Mouse (Mus musculus): ENCODE measurements at regions not wholly inside any gene's neighbourhood (a gene's known extent, or its start where the extent isn't known, plus 50 kb on each side); places are given as distances from the start of the nearest gene placed in this dataset.

DNA sequence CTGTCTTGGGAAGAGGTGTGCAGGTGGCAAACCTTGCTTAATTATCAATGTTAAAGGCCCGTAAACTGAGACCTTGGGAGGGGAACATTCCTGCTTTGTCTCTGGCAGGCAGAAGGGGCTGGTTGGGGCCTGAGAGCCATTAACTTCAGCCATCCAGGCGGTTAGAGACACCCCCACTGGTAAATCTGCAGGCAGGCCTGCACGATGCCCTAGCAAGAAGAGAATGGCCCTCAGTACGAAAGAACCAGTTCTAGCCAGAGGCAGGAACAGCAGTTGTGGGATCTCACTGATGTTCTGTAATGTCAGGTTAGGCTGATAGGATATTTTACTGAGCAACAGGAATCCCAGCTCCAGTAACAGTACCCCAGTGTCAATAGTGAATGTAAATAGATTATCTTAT is 70.5 kb downstream of the Apip start:
- 57% methylated on average over 4 of the region's 4 CpGs for WGBS
- no peak overlapping the region for H3K4me3 ChIP-seq (ENCODE audit: low read depth, low read length)
- no peak overlapping the region for H3K27ac ChIP-seq (replicated peaks; ENCODE audit: low read depth, low read length)
- peak; percentile 16 for DNase-seq (ENCODE audit: low spot score)
- no peak overlapping the region for H3K4me2 ChIP-seq (ENCODE audit: low read depth, low read length)
- no peaks in the 10 kb centered on the region for H3K27me3 ChIP-seq (replicated peaks; ENCODE audit: control insufficient read depth, insufficient read depth, low read length)
- ATAC-seq (ENCODE audit: low read depth), result peak; percentile 65; the same call in 1 of the 2 replicates
- H3K9ac ChIP-seq (ENCODE audit: low read depth, low read length), result no peak overlapping the region
- H3K36me3 ChIP-seq (ENCODE audit: control insufficient read depth, insufficient read depth, low read length), result no peaks in the 10 kb centered on the region
- no peaks in the 10 kb centered on the region; the same call in 1 of the 2 replicates for H3K4me1 ChIP-seq (ENCODE audit: control insufficient read depth, insufficient read depth, low read length)
- H3K9me3 ChIP-seq (ENCODE audit: control insufficient read depth, low read length), result no peaks in the 10 kb centered on the region

DNA sequence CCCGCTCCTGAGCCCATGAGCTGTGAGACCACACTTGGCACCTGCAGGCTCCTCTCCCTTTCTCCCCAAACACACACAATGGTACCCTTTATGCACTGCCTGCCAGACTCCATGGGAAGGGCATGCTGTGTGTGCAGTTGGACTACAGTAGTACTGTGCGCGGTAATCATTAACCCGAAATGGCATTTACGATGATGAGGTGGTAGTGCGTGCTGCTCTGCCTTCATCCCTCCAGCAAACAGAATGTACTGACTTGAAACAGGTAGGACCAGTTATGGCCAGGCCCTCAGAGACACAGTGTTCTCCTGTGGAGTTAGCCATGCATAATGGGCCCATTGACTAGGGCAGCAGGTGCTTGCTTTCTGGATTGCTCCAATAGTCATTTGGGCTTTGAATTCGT is 70.9 kb downstream of the Apip start:
- H3K4me2 ChIP-seq (ENCODE audit: low read depth, low read length), result no peak overlapping the region
- no peak overlapping the region for H3K27ac ChIP-seq (replicated peaks; ENCODE audit: low read depth, low read length)
- H3K9ac ChIP-seq (ENCODE audit: low read depth, low read length), result no peak overlapping the region
- no peaks in the 10 kb centered on the region for H3K27me3 ChIP-seq (replicated peaks; ENCODE audit: control insufficient read depth, insufficient read depth, low read length)
- no peaks in the 10 kb centered on the region for H3K36me3 ChIP-seq (ENCODE audit: control insufficient read depth, insufficient read depth, low read length)
- peak; percentile 45 for DNase-seq (ENCODE audit: low spot score)
- no peaks in the 10 kb centered on the region for H3K9me3 ChIP-seq (ENCODE audit: control insufficient read depth, low read length)
- peak; percentile 67 for ATAC-seq (ENCODE audit: low read depth)
- no peaks in the 10 kb centered on the region; the same call in 1 of the 2 replicates for H3K4me1 ChIP-seq (ENCODE audit: control insufficient read depth, insufficient read depth, low read length)
- H3K4me3 ChIP-seq (ENCODE audit: low read depth, low read length), result no peak overlapping the region
- 83% methylated on average over 7 of the region's 7 CpGs for WGBS

DNA sequence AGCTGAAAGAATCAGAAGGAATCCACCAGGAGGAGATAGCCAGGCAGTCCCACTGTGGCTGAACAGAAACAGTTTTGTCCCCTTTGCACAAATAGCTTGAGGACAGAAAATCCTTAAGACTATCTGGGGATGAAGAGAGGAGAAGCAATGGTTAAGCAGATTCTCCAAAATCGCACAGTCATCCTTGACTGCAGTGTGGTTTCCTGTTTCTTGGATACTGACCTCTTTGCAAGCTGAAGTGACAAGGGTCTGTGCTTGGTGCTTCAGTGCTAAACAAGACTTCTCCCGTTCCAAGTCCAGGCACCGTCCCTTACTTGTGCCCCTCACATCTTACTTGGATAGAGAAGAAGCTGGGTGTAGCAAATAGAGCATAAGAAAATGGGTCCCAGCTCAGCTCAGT is 71.6 kb downstream of the Apip start:
- DNase-seq (ENCODE audit: low spot score) (no peak), ATAC-seq (ENCODE audit: low read depth) (no peak)
- no peak overlapping the region for H3K9ac ChIP-seq (ENCODE audit: low read depth, low read length)
- no peaks in the 10 kb centered on the region; the same call in 1 of the 2 replicates for H3K4me1 ChIP-seq (ENCODE audit: control insufficient read depth, insufficient read depth, low read length)
- 65% methylated on average over 3 of the region's 3 CpGs for WGBS
- no peaks in the 10 kb centered on the region for H3K9me3 ChIP-seq (ENCODE audit: control insufficient read depth, low read length)
- no peak overlapping the region for H3K4me3 ChIP-seq (ENCODE audit: low read depth, low read length)
- H3K27me3 ChIP-seq (replicated peaks; ENCODE audit: control insufficient read depth, insufficient read depth, low read length), result no peaks in the 10 kb centered on the region
- no peak overlapping the region for H3K4me2 ChIP-seq (ENCODE audit: low read depth, low read length)
- H3K36me3 ChIP-seq (ENCODE audit: control insufficient read depth, insufficient read depth, low read length), result no peaks in the 10 kb centered on the region
- H3K27ac ChIP-seq (replicated peaks; ENCODE audit: low read depth, low read length), result no peak overlapping the region

DNA sequence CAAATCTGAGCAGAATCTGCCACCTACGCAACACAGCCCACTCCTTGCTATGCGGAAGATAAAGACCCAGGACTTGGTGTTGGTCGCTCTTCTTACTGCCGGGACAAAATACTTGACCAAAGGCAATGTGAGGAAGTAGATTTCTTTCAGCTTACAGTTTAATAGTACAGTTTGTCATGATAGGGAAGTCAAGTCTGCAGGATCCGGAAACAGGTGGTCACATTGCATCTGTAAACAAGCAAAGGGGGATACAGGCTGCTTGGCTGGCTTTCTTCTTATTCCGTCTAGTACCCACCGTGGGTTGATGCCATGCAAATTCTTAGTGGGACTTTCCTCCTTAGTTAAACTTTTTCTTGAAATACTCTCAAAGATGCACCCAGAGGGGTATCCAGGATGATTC is 72.7 kb downstream of the Apip start:
- H3K9me3 ChIP-seq (ENCODE audit: control insufficient read depth, low read length), result no peaks in the 10 kb centered on the region
- no peak overlapping the region for H3K9ac ChIP-seq (ENCODE audit: low read depth, low read length)
- no peak overlapping the region for H3K4me3 ChIP-seq (ENCODE audit: low read depth, low read length)
- no peak overlapping the region for H3K27ac ChIP-seq (replicated peaks; ENCODE audit: low read depth, low read length)
- ATAC-seq (ENCODE audit: low read depth) (no peak), DNase-seq (ENCODE audit: low spot score) (no peak)
- WGBS, result 87% methylated on average over 7 of the region's 7 CpGs
- no peaks in the 10 kb centered on the region; the same call in 1 of the 2 replicates for H3K4me1 ChIP-seq (ENCODE audit: control insufficient read depth, insufficient read depth, low read length)
- no peaks in the 10 kb centered on the region for H3K36me3 ChIP-seq (ENCODE audit: control insufficient read depth, insufficient read depth, low read length)
- no peaks in the 10 kb centered on the region for H3K27me3 ChIP-seq (replicated peaks; ENCODE audit: control insufficient read depth, insufficient read depth, low read length)
- H3K4me2 ChIP-seq (ENCODE audit: low read depth, low read length), result no peak overlapping the region

DNA sequence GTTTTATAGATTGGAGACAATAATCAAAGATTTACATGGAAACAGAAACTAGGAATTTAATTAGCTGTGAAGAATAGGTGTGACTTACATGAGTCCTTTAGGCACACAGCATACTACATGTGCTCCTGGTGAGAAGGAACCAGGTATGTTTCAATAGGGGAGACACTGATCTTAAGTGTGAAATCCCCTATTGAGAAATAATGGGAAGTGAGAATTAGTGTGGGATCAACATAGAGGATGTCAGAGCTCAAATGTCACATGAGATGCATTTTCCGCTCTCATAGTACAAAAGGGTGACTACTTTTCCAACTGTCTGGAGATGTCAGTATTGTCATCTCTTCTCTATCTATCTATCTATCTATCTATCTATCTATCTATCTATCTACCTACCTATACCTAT is 79.8 kb downstream of the Apip start:
- WGBS, result 86% methylated on average over 1 of the region's 1 CpGs
- no peak overlapping the region for H3K4me3 ChIP-seq (ENCODE audit: low read depth, low read length)

DNA sequence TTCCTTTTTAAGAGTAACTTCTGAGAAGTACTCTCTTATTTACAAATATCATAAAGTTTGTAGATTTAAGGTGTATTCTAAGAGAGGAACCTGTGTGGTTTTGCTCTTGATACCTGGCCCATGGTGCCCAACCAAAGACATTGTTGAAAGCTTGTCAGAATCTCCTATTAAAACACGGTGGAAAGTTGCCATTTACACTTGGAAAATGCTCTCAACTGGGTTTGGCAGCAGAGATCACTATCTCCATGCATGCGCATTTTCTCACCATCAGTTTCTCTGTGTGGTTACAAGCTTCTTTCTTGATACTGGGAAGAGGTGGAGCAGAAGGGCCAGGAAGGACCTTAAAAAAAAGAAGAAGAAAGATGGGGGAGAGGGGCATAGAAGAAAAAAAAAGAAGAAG is 94.3 kb downstream of the Apip start:
- no peak overlapping the region for H3K4me3 ChIP-seq (ENCODE audit: low read depth, low read length)
- H3K27me3 ChIP-seq (replicated peaks; ENCODE audit: control insufficient read depth, insufficient read depth, low read length), result no peaks in the 10 kb centered on the region
- no peak overlapping the region for H3K9ac ChIP-seq (ENCODE audit: low read depth, low read length)
- H3K9me3 ChIP-seq (ENCODE audit: control insufficient read depth, low read length), result no peaks in the 10 kb centered on the region
- H3K4me2 ChIP-seq (ENCODE audit: low read depth, low read length), result no peak overlapping the region
- H3K27ac ChIP-seq (replicated peaks; ENCODE audit: low read depth, low read length), result no peak overlapping the region
- no peaks in the 10 kb centered on the region for H3K36me3 ChIP-seq (ENCODE audit: control insufficient read depth, insufficient read depth, low read length)
- no peaks in the 10 kb centered on the region for H3K4me1 ChIP-seq (ENCODE audit: control insufficient read depth, insufficient read depth, low read length)
- WGBS, result 67% methylated on average over 2 of the region's 2 CpGs
- DNase-seq (ENCODE audit: low spot score) (no peak), ATAC-seq (ENCODE audit: low read depth) (no peak)

More for the DNA sequence above, 79.8 kb downstream of the Apip start:
- ATAC-seq (ENCODE audit: low read depth) (no peak), DNase-seq (ENCODE audit: low spot score) (no peak)
- H3K27ac ChIP-seq (replicated peaks; ENCODE audit: low read depth, low read length), result no peak overlapping the region
- H3K9ac ChIP-seq (ENCODE audit: low read depth, low read length), result no peak overlapping the region
- H3K27me3 ChIP-seq (replicated peaks; ENCODE audit: control insufficient read depth, insufficient read depth, low read length), result no peaks in the 10 kb centered on the region
- no peaks in the 10 kb centered on the region for H3K9me3 ChIP-seq (ENCODE audit: control insufficient read depth, low read length)
- no peaks in the 10 kb centered on the region for H3K36me3 ChIP-seq (ENCODE audit: control insufficient read depth, insufficient read depth, low read length)
- H3K4me1 ChIP-seq (ENCODE audit: control insufficient read depth, insufficient read depth, low read length), result no peaks in the 10 kb centered on the region
- H3K4me2 ChIP-seq (ENCODE audit: low read depth, low read length), result no peak overlapping the region

DNA sequence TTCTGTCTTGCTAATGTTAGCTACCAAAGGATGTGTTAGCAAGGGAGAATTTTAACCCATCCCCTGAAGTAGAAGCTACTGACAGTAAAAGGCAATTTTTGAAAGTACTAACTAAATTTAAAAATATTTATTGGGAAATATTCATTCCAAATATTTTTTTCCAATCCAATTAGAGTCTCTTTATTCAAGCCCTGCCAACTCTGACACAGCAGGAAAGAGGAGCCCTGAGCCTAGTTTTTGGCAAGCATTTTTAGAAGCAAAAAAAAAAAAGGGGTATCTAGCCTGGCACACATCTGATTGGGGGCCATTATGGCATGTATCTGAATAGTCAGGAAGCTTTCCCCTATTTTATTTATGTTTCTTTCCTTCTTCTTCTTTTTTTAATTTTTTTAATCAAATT is 94.8 kb downstream of the Apip start:
- no peaks in the 10 kb centered on the region for H3K9me3 ChIP-seq (ENCODE audit: control insufficient read depth, low read length)
- no peak for DNase-seq (ENCODE audit: low spot score)
- no peaks in the 10 kb centered on the region for H3K4me1 ChIP-seq (ENCODE audit: control insufficient read depth, insufficient read depth, low read length)

DNA sequence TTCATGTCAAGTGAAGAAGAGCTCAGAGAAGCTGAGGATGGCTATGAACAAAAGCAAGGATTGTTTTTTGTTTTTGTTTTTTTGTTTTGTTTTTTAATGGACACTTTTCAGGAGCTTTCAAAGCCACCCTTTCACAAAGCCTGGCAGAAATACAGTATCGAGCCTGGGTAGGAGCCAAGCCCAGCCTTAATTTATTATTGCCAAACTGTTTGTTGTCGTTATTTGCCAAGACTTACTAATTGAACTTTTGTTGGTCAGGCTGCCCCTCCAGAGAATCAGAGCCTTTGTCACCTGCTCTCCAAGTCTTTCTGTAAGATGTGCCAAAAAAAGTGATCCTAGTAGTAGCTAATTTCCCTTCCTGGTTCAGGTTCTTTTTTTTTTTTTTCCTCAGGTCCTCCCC is 103.9 kb downstream of the Apip start:
- WGBS, result 88% methylated on average over 2 of the region's 2 CpGs
- ATAC-seq (ENCODE audit: low read depth), result no peak

More for the DNA sequence above, 94.8 kb downstream of the Apip start:
- H3K27ac ChIP-seq (replicated peaks; ENCODE audit: low read depth, low read length), result no peak overlapping the region
- H3K4me3 ChIP-seq (ENCODE audit: low read depth, low read length), result no peak overlapping the region
- no peaks in the 10 kb centered on the region for H3K36me3 ChIP-seq (ENCODE audit: control insufficient read depth, insufficient read depth, low read length)
- H3K27me3 ChIP-seq (replicated peaks; ENCODE audit: control insufficient read depth, insufficient read depth, low read length), result no peaks in the 10 kb centered on the region
- ATAC-seq (ENCODE audit: low read depth), result no peak
- no peak overlapping the region for H3K9ac ChIP-seq (ENCODE audit: low read depth, low read length)
- H3K4me2 ChIP-seq (ENCODE audit: low read depth, low read length), result no peak overlapping the region

DNA sequence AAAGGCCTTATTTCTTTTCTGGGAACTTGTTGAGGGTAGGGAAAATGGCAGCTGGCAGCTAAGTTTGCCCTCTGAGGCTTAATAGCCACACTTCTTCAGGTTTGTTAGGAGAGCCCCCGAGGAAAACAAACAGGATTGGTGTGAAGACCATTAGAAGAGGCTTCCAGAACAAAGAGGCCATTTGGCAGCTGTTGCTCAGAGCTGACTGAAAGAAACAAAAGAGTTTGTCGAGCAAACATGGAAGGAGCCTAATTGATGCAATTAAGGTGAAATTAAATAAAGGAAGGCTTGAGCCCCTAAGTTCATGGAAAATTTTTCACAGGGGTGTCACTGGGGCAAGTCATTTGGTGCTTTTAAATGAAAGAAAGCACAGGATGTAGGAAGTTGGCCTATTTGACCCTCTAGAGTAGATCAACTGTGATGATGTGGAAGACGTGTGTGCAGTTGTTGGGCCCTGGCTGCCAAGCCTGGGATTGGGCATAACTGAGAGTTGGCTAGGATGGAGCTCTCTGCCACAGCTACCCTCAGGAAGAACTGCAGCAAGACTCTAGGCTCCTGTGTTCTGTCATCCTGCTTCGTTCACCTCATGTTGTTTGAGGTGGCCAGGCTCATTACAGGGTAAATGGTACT is 106.9 kb downstream of the Apip start:
- DNase-seq (ENCODE audit: low spot score) (no peak), ATAC-seq (ENCODE audit: low read depth) (no peak)
- no peak overlapping the region for H3K9ac ChIP-seq (ENCODE audit: low read depth, low read length)
- no peak overlapping the region for H3K4me2 ChIP-seq (ENCODE audit: low read depth, low read length)
- H3K27me3 ChIP-seq (replicated peaks; ENCODE audit: control insufficient read depth, insufficient read depth, low read length), result no peaks in the 10 kb centered on the region
- H3K4me1 ChIP-seq (ENCODE audit: control insufficient read depth, insufficient read depth, low read length), result no peaks in the 10 kb centered on the region
- no peaks in the 10 kb centered on the region for H3K9me3 ChIP-seq (ENCODE audit: control insufficient read depth, low read length)
- H3K27ac ChIP-seq (replicated peaks; ENCODE audit: low read depth, low read length), result no peak overlapping the region
- H3K36me3 ChIP-seq (ENCODE audit: control insufficient read depth, insufficient read depth, low read length), result no peaks in the 10 kb centered on the region
- 39% methylated on average over 4 of the region's 4 CpGs for WGBS
- H3K4me3 ChIP-seq (ENCODE audit: low read depth, low read length), result no peak overlapping the region

More for the DNA sequence above, 103.9 kb downstream of the Apip start:
- no peaks in the 10 kb centered on the region for H3K36me3 ChIP-seq (ENCODE audit: control insufficient read depth, insufficient read depth, low read length)
- H3K4me1 ChIP-seq (ENCODE audit: control insufficient read depth, insufficient read depth, low read length), result no peaks in the 10 kb centered on the region
- no peaks in the 10 kb centered on the region for H3K27me3 ChIP-seq (replicated peaks; ENCODE audit: control insufficient read depth, insufficient read depth, low read length)
- no peak overlapping the region for H3K9ac ChIP-seq (ENCODE audit: low read depth, low read length)
- no peak for DNase-seq (ENCODE audit: low spot score)
- H3K4me3 ChIP-seq (ENCODE audit: low read depth, low read length), result no peak overlapping the region
- no peaks in the 10 kb centered on the region for H3K9me3 ChIP-seq (ENCODE audit: control insufficient read depth, low read length)
- no peak overlapping the region for H3K4me2 ChIP-seq (ENCODE audit: low read depth, low read length)
- no peak overlapping the region for H3K27ac ChIP-seq (replicated peaks; ENCODE audit: low read depth, low read length)

All from embryonic facial prominence, embryonic 14.5 days (tissue).